ENCODE assay signal across 29 mouse cellular contexts in the genomic region with DNA sequence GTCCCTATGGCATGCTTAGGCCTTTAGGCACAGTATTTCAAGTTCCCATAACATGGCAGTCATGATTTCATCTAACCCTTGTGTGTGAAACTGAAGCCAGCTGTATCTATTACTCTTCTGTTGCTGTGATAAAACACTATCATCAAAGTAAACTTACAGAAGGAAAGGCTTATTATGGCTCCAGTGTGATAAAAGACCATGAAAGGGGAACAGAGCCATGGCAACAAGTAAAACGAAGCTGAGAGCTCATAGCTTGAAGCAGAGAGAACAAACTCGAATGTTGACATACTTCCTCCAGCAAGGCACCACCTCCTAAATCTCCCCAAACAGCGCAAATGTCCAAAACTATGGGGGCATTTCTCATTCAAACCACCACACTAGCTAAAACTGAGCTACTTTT. TPM values are rescaled to one million over a fixed set of nuclear protein-coding genes. Genes with fewer than 3 reads are reported as not detected.
DNase-seq lines count a peak whose midpoint lies in the region; ATAC-seq and TF ChIP-seq lines count a peak whose summit lies in the region.
"Had no signal": no experiment of that assay in that cellular context is flagged by ENCODE, and none has a peak within 500 bp of the region (broad histone marks: within the 10 kb centered on the region; RNA-seq: fewer than 3 reads in every experiment).

No protein-coding gene starts in this region.

- 0 out of 2 replicates have a peak, but pooled peaks have one; percentile 13 for TF ChIP-seq EP300 in liver, embryonic 14.5 days (IDR thresholded peaks at IDR 0.05; ENCODE audit: low read depth)
- TF ChIP-seq EP300 in liver, postnatal 0 days (IDR thresholded peaks at IDR 0.05; ENCODE audit: low read depth), result no peak
- peak; percentile 95 to 97 for TF ChIP-seq EP300 in MEL (IDR thresholded peaks at IDR 0.05; ENCODE audit: low read depth in 1 of 2, low read length in 2 of 2)

- H3K27me3 ChIP-seq in heart, embryonic 10.5 days (ENCODE audit: insufficient read depth, poor library complexity, severe bottlenecking), result no peaks in the 10 kb centered on the region
- H3K27me3 ChIP-seq in liver, embryonic 14.5 days (ENCODE audit: control insufficient read depth, insufficient read depth, low read length), result no peaks in the 10 kb centered on the region; the same call in 1 of the 2 replicates
- H3K27me3 ChIP-seq in liver, postnatal 0 days (ENCODE audit: insufficient read depth, low read length), result no peaks in the 10 kb centered on the region
- H3K27me3 ChIP-seq in MEL (ENCODE audit: control insufficient read depth in 1 of 2, insufficient read depth in 2 of 2, low read length in 2 of 2), result peaks cover 0 to 2% of the 10 kb centered on the region in 2 experiments; a peak in 2 of 4 replicates
- no peaks in the 10 kb centered on the region for H3K27me3 ChIP-seq in liver, embryonic 16.5 days (ENCODE audit: control insufficient read depth, insufficient read depth, low read depth, low read length)
- H3K27me3 ChIP-seq in kidney, embryonic 16.5 days (ENCODE audit: insufficient read depth, low read length), result no peaks in the 10 kb centered on the region
- H3K27me3 ChIP-seq: embryonic facial prominence, embryonic 12.5 days; embryonic facial prominence, embryonic 15.5 days; forebrain, embryonic 13.5 days; heart, embryonic 13.5 days had no signal

- no peaks in the 10 kb centered on the region for H3K79me2 ChIP-seq in MEL (ENCODE audit: control insufficient read depth, insufficient read depth, low read length, poor library complexity)

- DNase-seq in heart, adult 11 months, result peak; percentile 13
- DNase-seq in heart, embryonic 10.5 days (ENCODE audit: low spot score), result no peak
- DNase-seq in liver, embryonic 14.5 days (ENCODE audit: low read depth in 3 of 3, low spot score in 3 of 3), result no peak
- no peak for DNase-seq in liver, postnatal 0 days
- peak; percentile 94 for DNase-seq in MEL (ENCODE audit: low read depth, low spot score)
- DNase-seq in lung, postnatal 25 days (ENCODE audit: low spot score), result no peak
- DNase-seq: adrenal gland, postnatal 14 days; cerebellum, adult 11 months; cerebellum, adult 2 months; cerebellum, adult 9-11 months; cerebellum, postnatal 25 days; gastrocnemius, adult 2 months; gastrocnemius, postnatal 14 days; heart, adult 18-20 months; heart, postnatal 14 days; heart, postnatal 4 days had no signal

- H3K9me3 ChIP-seq in heart, embryonic 10.5 days, result no peaks in the 10 kb centered on the region
- H3K9me3 ChIP-seq in liver, embryonic 14.5 days (ENCODE audit: control insufficient read depth, low read length), result no peaks in the 10 kb centered on the region
- no peaks in the 10 kb centered on the region for H3K9me3 ChIP-seq in liver, postnatal 0 days (ENCODE audit: low read length)
- H3K9me3 ChIP-seq in MEL (replicated peaks; ENCODE audit: insufficient read depth, low read length), result no peaks in the 10 kb centered on the region
- no peaks in the 10 kb centered on the region for H3K9me3 ChIP-seq in liver, embryonic 16.5 days (replicated peaks; ENCODE audit: control insufficient read depth, low read length)
- H3K9me3 ChIP-seq in kidney, embryonic 16.5 days (ENCODE audit: low read length), result no peaks in the 10 kb centered on the region
- H3K9me3 ChIP-seq: embryonic facial prominence, embryonic 12.5 days; embryonic facial prominence, embryonic 15.5 days; forebrain, embryonic 10.5 days; forebrain, embryonic 13.5 days; heart, embryonic 13.5 days had no signal

- H3K4me1 ChIP-seq in heart, embryonic 10.5 days, result no peaks in the 10 kb centered on the region
- H3K4me1 ChIP-seq in liver, embryonic 14.5 days (replicated peaks; ENCODE audit: control insufficient read depth in 2 of 2, insufficient read depth in 2 of 2, low read length in 1 of 2), result peaks cover 13 to 31% of the 10 kb centered on the region in 2 experiments
- no peaks in the 10 kb centered on the region for H3K4me1 ChIP-seq in liver, postnatal 0 days (ENCODE audit: insufficient read depth)
- peaks cover 9 to 19% of the 10 kb centered on the region in 2 experiments for H3K4me1 ChIP-seq in MEL (ENCODE audit: control insufficient read depth in 1 of 2, insufficient read depth in 2 of 2, low read length in 2 of 2)
- peaks cover 21% of the 10 kb centered on the region for H3K4me1 ChIP-seq in liver, embryonic 16.5 days (ENCODE audit: control insufficient read depth, low read depth, low read length)
- H3K4me1 ChIP-seq in kidney, embryonic 16.5 days (ENCODE audit: insufficient read depth, low read length), result no peaks in the 10 kb centered on the region
- H3K4me1 ChIP-seq: embryonic facial prominence, embryonic 12.5 days; embryonic facial prominence, embryonic 15.5 days; forebrain, embryonic 10.5 days; forebrain, embryonic 13.5 days; heart, embryonic 13.5 days had no signal

- no peak overlapping the region for H3K27ac ChIP-seq in heart, embryonic 10.5 days
- peak overlapping the region; percentile 42 for H3K27ac ChIP-seq in liver, embryonic 14.5 days
- H3K27ac ChIP-seq in liver, postnatal 0 days (ENCODE audit: low read depth), result no peak overlapping the region; the same call in 1 of the 2 replicates
- peak overlapping the region; percentile 20; the same call in 1 of the 2 replicates for H3K27ac ChIP-seq in MEL (ENCODE audit: control insufficient read depth, low read depth, low read length)
- peak overlapping the region; percentile 39 for H3K27ac ChIP-seq in liver, embryonic 16.5 days (ENCODE audit: low read length)
- no peak overlapping the region for H3K27ac ChIP-seq in kidney, embryonic 16.5 days (ENCODE audit: low read length)
- H3K27ac ChIP-seq: embryonic facial prominence, embryonic 12.5 days; embryonic facial prominence, embryonic 15.5 days; forebrain, embryonic 10.5 days; forebrain, embryonic 13.5 days; gastrocnemius, adult 2 months; heart, embryonic 13.5 days; hindbrain, embryonic 14.5 days; hindbrain, postnatal 0 days had no signal

- TF ChIP-seq POLR2A in MEL (IDR thresholded peaks at IDR 0.05; ENCODE audit: control insufficient read depth in 1 of 2, insufficient read depth in 1 of 2, low read depth in 1 of 2, low read length in 2 of 2, poor library complexity in 1 of 2), result no peak

- no peak overlapping the region for H3K4me3 ChIP-seq in heart, embryonic 10.5 days
- no peak overlapping the region for H3K4me3 ChIP-seq in liver, embryonic 14.5 days (ENCODE audit: insufficient read depth in 1 of 2, low read depth in 2 of 2, low read length in 2 of 2)
- no peak overlapping the region for H3K4me3 ChIP-seq in liver, postnatal 0 days (ENCODE audit: low read depth, low read length)
- no peak overlapping the region for H3K4me3 ChIP-seq in MEL (ENCODE audit: control insufficient read depth in 1 of 2, insufficient read depth in 1 of 2, low read depth in 2 of 2, low read length in 2 of 2)
- H3K4me3 ChIP-seq in liver, embryonic 16.5 days (ENCODE audit: low read depth, low read length), result no peak overlapping the region
- no peak overlapping the region for H3K4me3 ChIP-seq in kidney, embryonic 16.5 days (ENCODE audit: low read length)
- H3K4me3 ChIP-seq: embryonic facial prominence, embryonic 12.5 days; embryonic facial prominence, embryonic 15.5 days; forebrain, embryonic 10.5 days; forebrain, embryonic 13.5 days; gastrocnemius, adult 2 months; heart, embryonic 13.5 days had no signal

- no peaks in the 10 kb centered on the region for H3K36me3 ChIP-seq in heart, embryonic 10.5 days
- H3K36me3 ChIP-seq in liver, embryonic 14.5 days (replicated peaks; ENCODE audit: control insufficient read depth, insufficient read depth, low read depth), result no peaks in the 10 kb centered on the region
- H3K36me3 ChIP-seq in liver, postnatal 0 days (replicated peaks; ENCODE audit: insufficient read depth, low read length), result no peaks in the 10 kb centered on the region
- H3K36me3 ChIP-seq in MEL (ENCODE audit: control insufficient read depth in 1 of 2, insufficient read depth in 2 of 2, low read length in 2 of 2), result peaks cover 0 to 10% of the 10 kb centered on the region in 2 experiments; a peak in 2 of 4 replicates
- no peaks in the 10 kb centered on the region for H3K36me3 ChIP-seq in liver, embryonic 16.5 days (ENCODE audit: control insufficient read depth, insufficient read depth)
- no peaks in the 10 kb centered on the region for H3K36me3 ChIP-seq in kidney, embryonic 16.5 days (ENCODE audit: insufficient read depth, low read length)
- H3K36me3 ChIP-seq: embryonic facial prominence, embryonic 12.5 days; embryonic facial prominence, embryonic 15.5 days; forebrain, embryonic 10.5 days; heart, embryonic 13.5 days had no signal

- TF ChIP-seq RAD21 in MEL (IDR thresholded peaks at IDR 0.05; ENCODE audit: low read depth, low read length), result no peak

- H3K4me2 ChIP-seq in liver, embryonic 14.5 days (ENCODE audit: low read depth), result peak overlapping the region; percentile 48
- H3K4me2 ChIP-seq in liver, postnatal 0 days (ENCODE audit: low read depth, low read length), result no peak overlapping the region
- H3K4me2 ChIP-seq in liver, embryonic 16.5 days (ENCODE audit: low read depth, low read length), result peak overlapping the region; percentile 39; the same call in 1 of the 2 replicates
- H3K4me2 ChIP-seq in kidney, embryonic 16.5 days (replicated peaks; ENCODE audit: low read depth, low read length), result no peak overlapping the region
- H3K4me2 ChIP-seq: embryonic facial prominence, embryonic 12.5 days; embryonic facial prominence, embryonic 15.5 days; forebrain, embryonic 13.5 days; heart, embryonic 13.5 days; hindbrain, embryonic 14.5 days had no signal

- H3K9ac ChIP-seq in liver, embryonic 14.5 days (replicated peaks), result no peak overlapping the region; the same call in none of the 2 replicates
- H3K9ac ChIP-seq in liver, postnatal 0 days (replicated peaks), result no peak overlapping the region
- H3K9ac ChIP-seq in MEL (ENCODE audit: control insufficient read depth, low read depth, low read length, poor library complexity, severe bottlenecking), result no peak overlapping the region
- no peak overlapping the region for H3K9ac ChIP-seq in liver, embryonic 16.5 days (ENCODE audit: low read depth, low read length)
- no peak overlapping the region for H3K9ac ChIP-seq in kidney, embryonic 16.5 days (replicated peaks; ENCODE audit: low read length)
- H3K9ac ChIP-seq: embryonic facial prominence, embryonic 12.5 days; embryonic facial prominence, embryonic 15.5 days; forebrain, embryonic 13.5 days; heart, embryonic 13.5 days; hindbrain, embryonic 14.5 days had no signal

- 52% methylated on average over 3 of the region's 3 CpGs for WGBS in heart, embryonic 10.5 days
- WGBS in liver, embryonic 14.5 days (ENCODE audit: insufficient replicate concordance), result 31% methylated on average over 3 of the region's 3 CpGs
- 23% methylated on average over 3 of the region's 3 CpGs for WGBS in liver, postnatal 0 days (ENCODE audit: insufficient replicate concordance)
- 22% methylated on average over 3 of the region's 3 CpGs for WGBS in liver, embryonic 16.5 days (ENCODE audit: insufficient replicate concordance)
- 50% methylated on average over 3 of the region's 3 CpGs for WGBS in kidney, embryonic 16.5 days

- ATAC-seq in liver, embryonic 14.5 days (ENCODE audit: insufficient read depth), result peak; percentile 31; the same call in 1 of the 2 replicates
- no peak for ATAC-seq in liver, postnatal 0 days
- peak; percentile 8; the same call in 1 of the 2 replicates for ATAC-seq in liver, embryonic 16.5 days (ENCODE audit: low read depth)
- no peak for ATAC-seq in kidney, embryonic 16.5 days (ENCODE audit: low FRiP score, low TSS enrichment)
- ATAC-seq: CD4-positive, CD25-positive, alpha-beta regulatory T cell, adult 4 months; forebrain, embryonic 13.5 days; forebrain, embryonic 16.5 days; hindbrain, postnatal 0 days; inflammation-experienced regulatory T-cells, adult 6 months; Patski had no signal

- no peak for TF ChIP-seq CTCF in liver, embryonic 14.5 days (IDR thresholded peaks at IDR 0.05; ENCODE audit: low read depth)
- TF ChIP-seq CTCF in liver, postnatal 0 days (IDR thresholded peaks at IDR 0.05; ENCODE audit: low read depth), result no peak
- TF ChIP-seq CTCF in MEL (IDR thresholded peaks at IDR 0.05 in 2 of 3, conservative IDR thresholded peaks at IDR 0.05 in 1 of 3; ENCODE audit: control insufficient read depth in 1 of 3, insufficient read depth in 1 of 3, low read depth in 2 of 3, low read length in 3 of 3, poor library complexity in 1 of 3, severe bottlenecking in 1 of 3), result no peak

RNA-seq across cellular contexts. Expression of a gene that starts 45.6 kb away (rescaled TPM):
- 1.1 and 1.2 TPM in 2 replicates for polyA plus RNA-seq in heart, embryonic 10.5 days (2016; fragmentation: Nextera tagmentation; extraction: Ambion mirVana)
- 1.00 and 1.3 TPM in 2 replicates for polyA plus RNA-seq in liver, embryonic 14.5 days (2012; rRNA removed)
- polyA plus RNA-seq in liver, embryonic 14.5 days (2014; fragmentation: Nextera tagmentation; extraction: Ambion mirVana), result 1.2 and 1.9 TPM in 2 replicates
- 0.41 and 0.46 TPM in 2 replicates for polyA plus RNA-seq in liver, postnatal 0 days (2015; fragmentation: Nextera tagmentation; extraction: Ambion mirVana)
- total RNA-seq in MEL (2012; rRNA removed), result 3.8 and 4.5 TPM in 2 replicates
- 1 to 10 TPM in 1 of 2 experiments, not detected in 1; 4.6 TPM for polyA plus RNA-seq in MEL (2012; ENCODE audit: insufficient read depth in 1 of 2, insufficient read length in 2 of 2, low read depth in 1 of 2, low replicate concordance in 2 of 2, missing spikeins in 1 of 2)
- 0.85 and 0.87 TPM in 2 replicates for polyA plus RNA-seq in liver, embryonic 16.5 days (2015; fragmentation: Nextera tagmentation; extraction: Ambion mirVana)
- 0.97 and 1.0 TPM in 2 replicates for polyA plus RNA-seq in kidney, embryonic 16.5 days (2015; fragmentation: Nextera tagmentation; extraction: Ambion mirVana)

Comparison
In these comparisons a context has a peak if more than half of its experiments do, and no peak if none do; other contexts are left out.
1. DNase-seq: peak in heart, adult 11 months (single experiment) and MEL (single experiment); none in heart, embryonic 10.5 days (single experiment), liver, embryonic 14.5 days (0 of 3), liver, postnatal 0 days (single experiment) and lung, postnatal 25 days (single experiment).
2. H3K27ac ChIP-seq: peak in liver, embryonic 14.5 days (single experiment), MEL (single experiment) and liver, embryonic 16.5 days (single experiment); none in heart, embryonic 10.5 days (single experiment), liver, postnatal 0 days (single experiment) and kidney, embryonic 16.5 days (single experiment).
3. ATAC-seq: peak in liver, embryonic 14.5 days (single experiment) and liver, embryonic 16.5 days (single experiment); none in liver, postnatal 0 days (single experiment) and kidney, embryonic 16.5 days (single experiment).
4. H3K4me2 ChIP-seq: peak in liver, embryonic 14.5 days (single experiment) and liver, embryonic 16.5 days (single experiment); none in liver, postnatal 0 days (single experiment) and kidney, embryonic 16.5 days (single experiment).